Mouse (Mus musculus): Measurements from ENCODE around the gene Sytl3.

Sytl3 gene

DNA sequence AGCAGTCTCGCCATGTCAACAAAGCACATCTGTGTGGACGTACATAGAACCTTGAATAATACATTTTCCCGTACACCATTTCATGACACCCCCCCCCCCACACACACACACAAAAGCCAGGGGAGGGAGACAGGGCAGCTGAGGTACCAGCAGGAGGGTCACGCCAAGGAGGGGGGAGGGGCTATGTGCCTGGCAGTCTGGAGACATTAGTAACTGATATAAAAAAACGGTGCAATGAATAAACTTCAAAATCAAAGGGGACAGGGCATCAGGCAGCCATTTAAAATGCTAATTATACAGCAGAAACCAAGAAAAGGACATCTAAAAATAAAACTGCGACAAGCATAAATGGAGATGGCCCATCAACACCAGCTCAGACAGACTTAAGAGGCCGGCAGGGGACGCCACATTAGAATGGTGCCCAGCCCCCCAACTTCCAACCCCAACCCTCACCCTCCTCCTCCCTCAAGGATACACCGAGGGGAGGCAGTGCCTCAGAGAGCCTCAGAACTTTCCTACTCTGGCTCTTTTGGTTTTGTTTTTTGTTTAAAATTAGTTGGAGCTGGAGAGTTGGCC lies 100.9 kb downstream of the Sytl3 start:
- no peak for DNase-seq

DNA sequence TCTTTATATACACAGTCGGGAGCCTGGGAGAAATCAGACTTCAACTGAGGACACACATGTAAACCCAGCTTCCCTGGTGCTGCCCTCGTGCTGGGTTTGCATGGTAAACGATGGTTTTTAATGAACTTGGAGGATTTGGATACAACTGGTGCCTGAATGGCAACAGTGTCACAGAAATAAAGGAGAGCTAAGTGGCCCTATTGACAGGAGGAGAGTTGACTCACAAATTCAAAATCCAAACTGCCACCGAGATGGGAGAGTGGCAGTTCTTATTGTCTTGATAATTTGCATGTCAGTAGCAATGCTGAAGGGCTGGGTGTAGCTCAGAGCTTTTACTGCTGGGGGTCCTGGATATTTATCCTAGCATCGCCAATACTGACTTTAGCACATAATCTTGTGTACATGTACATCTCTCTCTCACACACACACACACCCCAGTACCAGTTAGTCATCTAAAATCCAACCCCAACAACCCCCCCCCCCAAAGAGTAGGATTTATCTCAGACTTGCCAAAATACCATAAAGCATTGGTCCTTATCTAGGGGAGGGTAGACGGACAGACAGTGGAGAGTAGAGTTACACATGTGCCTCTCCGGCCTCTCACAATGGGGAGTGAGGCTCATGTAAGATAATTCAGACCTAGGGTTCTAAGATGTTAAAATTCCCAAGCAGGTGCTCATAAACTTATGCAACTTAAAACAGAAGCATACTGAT lies 104.8 kb downstream of the Sytl3 start:
- DNase-seq: no peak

DNA sequence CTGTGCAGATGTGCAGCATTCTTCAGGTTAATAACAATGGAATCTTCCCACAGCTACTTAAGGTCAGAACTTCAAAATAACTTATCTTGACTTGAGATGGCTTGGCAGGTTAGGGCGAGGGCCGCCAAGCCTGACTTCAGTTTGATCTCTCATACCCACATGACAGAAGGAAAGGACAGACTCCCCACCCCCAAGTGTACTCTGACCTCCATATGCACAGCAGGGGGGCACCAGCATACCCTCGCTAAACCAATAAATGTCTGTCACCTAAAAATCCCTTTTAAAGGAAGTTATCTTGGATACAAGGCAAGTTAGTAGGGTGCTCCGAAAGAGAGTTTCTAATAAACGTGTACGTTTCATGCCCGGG lies 105.3 kb downstream of the Sytl3 start:
- no peak for DNase-seq

DNA sequence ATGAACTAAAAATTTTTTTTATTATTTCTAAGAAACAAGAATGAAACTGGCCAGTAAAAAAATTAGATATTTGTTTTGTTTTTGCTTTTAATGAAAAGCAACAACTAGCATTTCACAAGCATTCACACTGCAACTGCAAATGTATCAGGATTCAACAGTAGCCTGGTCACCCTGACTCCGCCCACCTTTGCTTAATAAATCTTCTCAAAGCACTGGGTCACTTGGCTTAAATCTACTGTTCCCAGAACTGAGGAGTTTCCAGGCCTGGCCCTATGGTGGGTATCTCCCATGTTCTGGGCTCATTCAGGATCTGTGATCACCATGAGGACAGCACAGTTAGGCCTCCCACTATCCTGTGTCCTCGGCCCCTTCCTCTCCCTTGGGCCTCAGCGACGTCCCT lies 105.8 kb downstream of the Sytl3 start:
- peak in 1 of 2 experiments; percentile 61 for DNase-seq

DNA sequence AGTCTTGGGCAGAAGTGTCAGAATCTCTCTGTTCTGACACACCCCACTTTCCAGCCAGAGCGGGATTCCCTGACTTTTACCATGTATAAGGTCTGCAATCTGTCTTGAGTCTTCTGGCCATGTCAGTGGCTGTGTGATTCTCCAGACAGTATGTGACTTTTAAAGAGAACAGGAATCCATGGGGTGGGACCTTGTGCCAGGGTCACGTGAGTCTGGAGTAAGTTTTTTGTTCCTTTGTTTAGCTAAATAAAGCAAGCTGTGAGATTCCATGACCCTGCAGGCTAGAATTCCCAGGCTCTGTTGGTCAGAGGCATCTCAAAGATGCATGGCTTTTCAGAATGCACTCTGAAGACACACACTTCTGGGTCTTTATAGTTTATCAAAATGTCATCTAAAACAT lies 107.0 kb downstream of the Sytl3 start:
- DNase-seq: no peak

DNA sequence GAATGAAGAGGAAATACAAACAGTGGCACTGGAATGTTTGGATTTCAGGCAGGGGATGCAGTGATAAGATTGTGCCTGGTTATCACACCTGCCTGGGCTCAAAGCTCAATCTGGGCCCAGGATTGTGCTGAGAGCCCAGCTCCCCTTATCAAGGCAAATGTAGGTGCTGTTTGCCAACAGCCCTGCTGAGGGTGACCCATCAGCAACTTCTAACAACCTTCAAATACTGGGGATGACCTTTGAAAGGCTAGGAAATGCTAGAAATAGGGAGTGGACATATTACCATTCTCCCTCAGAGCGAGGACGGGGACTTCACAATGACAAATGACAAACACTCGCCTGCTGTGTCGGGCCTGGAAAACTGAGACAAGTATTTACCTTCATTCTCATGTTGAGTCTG lies 107.9 kb downstream of the Sytl3 start:
- no peak for DNase-seq

DNA sequence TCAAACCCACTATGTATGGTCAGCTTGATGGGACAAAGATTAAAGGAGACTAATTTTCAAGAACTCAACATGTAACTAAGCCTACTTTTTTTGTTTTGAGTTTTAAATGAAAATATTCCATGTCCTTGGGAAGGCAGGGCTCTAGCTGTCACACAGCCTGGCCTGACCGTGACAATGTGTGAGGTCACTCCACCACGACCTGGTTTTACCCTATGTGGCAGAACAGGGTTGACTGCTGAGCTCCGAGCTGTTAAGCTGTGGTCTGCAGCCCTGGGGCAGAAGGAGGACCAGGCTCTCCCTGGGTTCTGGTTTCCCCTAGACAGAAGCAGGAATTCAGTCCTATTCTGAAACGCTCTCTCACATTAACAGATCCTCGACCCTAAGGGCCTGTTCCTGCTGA lies 108.9 kb downstream of the Sytl3 start:
- no peak for DNase-seq

DNA sequence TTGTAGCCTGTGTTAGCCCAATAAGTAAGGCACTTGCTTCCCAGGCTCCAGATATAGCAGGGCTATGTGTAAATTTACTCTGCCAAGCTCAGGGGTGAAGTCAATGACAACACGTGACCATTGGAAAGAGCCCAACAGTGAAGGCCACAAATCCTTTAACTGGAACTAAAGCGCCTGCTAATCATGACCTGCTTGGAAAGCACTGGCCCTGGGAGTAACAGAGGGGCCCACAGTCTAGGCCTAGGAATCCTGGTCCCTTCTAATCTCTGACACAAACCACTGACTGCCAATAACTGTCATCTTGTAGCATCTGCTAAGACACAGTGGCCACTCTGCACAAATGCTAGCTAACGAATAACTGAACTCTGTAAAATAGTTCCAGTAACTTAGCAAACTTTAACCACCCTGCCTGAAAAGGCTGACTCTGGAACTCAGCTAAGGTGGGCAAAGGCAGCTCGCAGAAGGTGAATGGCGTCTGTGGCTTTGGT lies 109.5 kb downstream of the Sytl3 start:
- peak; percentile 75 to 85 for DNase-seq

DNA sequence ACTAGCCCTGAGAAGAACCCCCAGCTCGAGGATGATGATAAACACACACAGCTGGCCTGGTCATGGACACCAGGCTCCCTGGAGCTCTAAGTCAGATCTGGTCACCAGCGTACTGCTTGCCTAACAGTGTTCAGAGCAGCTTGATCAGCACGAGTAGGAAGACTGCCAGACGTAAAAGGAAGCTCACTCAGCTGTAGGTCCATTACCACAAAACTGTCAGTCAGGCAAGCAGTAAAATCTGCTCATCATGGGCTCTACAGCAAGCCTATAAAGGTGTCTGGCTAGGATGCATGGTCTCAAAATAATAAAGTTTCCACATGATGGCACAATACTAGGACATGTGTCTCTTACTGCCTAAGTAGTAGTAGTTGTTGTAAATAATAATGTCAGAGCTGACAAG lies 110.7 kb downstream of the Sytl3 start:
- no peak for DNase-seq

DNA sequence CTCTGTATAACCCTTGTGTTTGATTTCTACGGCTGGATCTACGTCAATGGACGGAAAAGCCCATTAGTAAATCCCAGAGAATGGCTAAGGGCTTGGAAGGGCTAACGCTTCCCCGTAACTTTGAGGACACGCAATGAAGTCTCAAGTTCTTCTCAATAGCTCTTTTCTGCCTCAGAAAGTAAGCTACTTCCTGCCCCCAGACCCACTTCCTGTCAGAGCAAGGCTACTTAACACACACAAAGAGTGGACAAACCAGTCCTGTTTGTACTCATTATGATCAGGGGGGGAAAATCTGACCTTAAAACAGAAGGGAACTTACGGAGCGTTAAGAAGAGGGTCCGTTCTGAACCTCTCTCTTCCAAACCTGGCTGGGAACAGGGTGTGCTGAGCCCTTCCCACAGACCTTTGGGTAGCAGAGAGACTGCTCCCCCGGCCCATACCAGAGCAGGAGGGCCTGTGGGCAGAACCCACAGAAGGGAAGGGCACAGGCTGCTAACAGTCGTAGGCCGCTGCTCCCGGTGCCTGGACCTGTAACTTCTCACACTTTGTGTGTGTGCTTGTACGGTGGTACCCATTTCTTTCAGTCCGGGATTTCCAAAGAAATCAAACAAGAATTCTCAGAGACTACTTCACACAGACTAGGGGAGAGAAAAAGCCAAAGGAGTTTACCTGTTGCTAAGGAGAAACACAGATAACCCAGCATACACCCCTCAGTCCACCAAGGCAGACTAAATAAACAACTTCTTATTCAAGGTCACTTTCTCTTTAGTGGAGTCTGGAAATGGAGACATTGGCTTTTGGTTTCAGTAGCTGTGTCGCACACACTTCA lies 113.0 kb downstream of the Sytl3 start:
- no peak for DNase-seq

DNA sequence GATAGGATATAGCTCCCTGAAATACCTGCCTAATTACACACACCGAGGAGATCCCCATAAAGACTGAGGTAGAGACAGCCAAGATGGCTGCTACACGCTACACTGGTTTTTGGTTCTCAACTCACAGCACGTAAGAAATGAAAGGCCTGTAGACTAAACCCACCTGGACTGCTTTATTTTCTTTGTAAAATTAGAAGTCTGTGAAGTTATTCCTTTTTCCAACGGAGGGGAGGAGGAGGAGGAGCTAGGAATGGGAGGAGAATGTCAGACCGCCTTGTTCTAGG lies 113.5 kb downstream of the Sytl3 start:
- no peak for DNase-seq

DNA sequence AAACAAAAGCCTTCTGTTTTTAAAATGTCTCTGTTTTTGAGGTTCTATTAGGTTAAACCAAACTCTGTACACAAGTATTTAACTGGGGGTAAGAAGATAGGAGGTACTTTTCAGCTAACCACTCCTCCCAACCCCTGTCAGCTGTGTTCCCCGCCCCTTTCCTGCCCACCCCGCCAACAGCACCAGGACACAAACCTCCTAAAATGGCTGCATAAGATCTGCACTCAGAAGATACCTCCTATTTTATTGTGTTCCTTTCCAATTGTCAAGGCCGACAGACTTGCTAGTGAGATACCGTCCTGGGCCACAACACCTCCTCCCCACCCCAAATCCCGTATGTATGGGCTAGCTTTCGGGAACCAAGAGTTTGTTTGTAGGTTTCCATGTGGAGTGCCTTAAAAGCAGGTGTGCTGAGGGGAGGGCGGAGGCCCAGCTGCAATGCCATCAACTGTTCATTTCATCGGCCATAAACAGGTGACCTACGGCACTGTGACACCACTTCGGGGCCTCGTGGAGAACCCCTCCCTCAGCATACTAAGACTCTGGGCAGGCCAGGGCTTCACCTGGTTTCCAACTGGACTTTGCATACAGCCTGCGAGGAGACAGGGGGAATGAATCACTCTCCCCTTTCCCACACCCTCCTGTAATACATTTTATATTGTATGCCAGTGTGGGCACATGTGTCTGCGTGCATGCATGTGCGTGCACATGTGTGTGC lies 114.5 kb downstream of the Sytl3 start:
- no peak for DNase-seq

DNA sequence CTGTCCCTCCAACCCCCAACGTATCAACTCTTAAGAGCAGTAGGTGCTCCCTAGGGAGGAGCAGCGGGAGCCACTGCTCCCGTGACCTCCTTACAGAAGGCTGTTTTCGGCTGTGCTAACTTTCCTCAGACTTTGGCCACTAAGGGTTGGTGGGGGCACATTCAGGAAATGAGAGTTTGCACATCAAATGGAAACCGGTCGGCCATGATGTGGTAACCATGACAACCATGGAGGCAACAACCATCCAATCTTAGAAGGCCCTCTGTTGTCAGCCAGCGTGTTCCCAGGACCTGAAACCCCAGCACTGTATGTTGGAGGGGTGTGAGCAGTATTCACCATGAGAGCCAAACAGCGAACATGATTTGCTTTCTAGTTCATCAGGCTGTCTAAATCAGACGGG lies 116.3 kb downstream of the Sytl3 start:
- no peak for DNase-seq

DNA sequence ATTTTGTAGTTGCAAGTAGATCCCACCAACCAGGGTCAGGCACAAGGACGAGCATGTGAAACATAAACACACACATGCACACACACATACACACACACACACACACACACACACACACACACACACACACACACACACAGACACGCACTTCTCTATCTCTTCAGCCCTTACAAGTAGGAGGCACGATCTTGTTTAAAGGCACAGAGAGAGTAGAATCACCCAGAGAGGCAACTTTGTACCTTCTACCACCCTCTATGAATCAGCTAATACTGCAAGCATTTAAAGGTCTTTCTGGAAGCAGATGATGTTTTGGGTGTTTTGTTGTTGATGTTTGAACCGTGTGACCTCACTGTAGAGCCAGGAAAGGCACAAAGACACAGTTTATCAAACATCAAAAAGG lies 116.8 kb downstream of the Sytl3 start:
- DNase-seq: no peak

DNA sequence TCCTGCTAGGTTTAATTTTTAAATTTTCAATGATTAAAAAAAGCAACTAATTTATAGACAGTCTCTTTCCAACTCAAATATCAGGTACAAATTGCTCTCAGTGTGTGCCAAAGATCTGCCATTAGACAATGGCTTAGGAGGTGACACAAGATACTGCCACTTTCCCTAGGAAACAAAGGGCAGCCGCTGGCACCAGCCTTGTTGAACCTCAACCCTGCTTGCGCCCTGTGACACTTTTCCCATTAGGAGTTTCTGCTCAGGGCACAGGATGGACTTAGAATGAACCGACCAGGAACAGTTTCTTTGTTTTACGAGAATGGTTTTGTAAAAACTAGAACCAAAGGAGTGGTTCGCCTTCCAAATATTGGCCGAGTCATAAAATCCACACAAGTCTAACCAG lies 117.2 kb downstream of the Sytl3 start:
- no peak for DNase-seq

DNA sequence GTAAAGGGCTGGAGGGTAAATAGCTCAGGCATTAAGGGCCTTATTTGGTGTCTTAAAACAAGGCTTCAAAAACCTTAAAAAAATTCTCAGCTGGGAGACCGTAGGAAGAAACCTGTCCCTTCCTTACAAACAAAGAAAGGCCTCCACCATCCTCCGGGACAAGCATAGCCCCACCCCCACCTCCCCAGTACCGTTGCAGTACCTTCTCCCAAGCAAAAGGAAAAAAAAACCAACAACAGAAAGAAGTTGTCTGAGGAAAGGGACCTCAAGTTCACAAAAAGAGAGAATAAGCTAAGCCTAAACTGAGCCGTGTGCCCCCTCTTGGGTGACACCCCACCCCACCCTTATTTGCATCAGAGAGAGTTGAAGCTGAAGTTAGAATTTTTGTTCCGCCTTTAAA lies 117.7 kb downstream of the Sytl3 start:
- DNase-seq: no peak

DNA sequence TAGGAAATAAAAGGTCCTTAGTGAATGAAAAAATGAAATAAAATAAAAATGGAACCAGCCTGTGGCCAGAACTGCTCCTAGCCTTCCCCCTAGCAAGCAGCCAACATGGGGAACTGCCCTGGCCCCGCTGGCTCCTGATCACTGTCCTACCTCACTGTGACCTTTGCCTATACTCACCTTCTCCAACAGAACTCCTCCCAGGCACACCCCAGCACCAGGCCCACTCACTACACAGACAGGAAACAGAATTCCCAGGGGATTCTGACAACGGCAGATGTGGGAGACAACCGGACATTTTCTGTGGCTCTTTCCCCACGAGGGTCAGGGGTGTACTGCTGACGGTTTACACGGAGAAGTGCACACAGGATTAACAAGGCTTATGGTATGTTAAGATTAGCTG lies 118.2 kb downstream of the Sytl3 start:
- no peak for DNase-seq

DNA sequence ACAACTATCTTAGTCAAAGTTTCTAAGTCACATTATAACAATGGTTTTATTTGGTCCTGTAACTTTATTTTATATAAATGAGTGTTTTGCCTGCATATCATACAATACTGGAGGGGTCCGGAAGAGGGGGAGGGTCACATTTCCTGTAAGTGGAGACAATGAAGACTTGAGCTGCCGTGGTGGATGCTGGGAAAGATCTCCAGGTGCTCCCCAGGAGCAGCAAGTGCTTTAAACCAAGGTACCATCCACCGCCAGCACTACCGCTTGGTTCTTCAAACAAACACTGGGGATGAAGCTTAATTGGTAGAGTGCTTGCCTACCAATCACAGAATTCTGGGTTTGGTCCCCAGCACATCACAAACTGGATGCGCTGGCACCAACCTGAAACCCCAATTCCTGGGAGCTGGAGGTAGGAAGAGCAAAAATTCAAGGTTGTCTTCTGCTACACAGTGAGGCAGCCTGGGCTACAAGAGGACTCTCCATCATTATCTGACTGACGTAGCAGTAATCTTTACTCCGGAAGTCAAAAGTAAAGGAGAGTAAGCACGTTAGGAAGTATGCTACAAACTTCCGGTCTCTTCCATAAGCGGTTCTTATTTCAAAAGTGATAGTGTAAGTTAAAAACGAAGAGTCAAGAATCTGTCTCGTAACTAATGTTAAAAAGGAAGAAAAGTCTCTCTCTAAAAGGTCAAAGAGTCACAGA lies 118.9 kb downstream of the Sytl3 start:
- DNase-seq: no peak

DNA sequence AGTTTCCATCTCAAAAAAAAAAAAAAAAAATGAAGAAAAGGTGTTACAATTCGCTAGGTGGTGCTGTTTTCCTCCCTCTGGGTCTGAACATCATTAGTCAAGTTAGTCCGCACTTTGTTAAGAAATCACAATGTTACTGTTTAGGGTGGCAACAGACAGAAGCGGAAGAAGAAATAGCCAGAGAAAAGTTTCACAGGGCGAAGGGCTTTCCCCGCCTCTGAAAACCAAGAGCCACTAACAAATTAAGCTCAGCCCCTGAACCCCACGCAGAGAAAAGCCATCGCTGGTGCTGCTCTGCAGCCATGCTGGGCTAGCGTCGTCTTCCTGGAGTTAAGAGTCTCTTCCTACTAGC lies 119.4 kb downstream of the Sytl3 start:
- peak; percentile 52 to 65 for DNase-seq

DNA sequence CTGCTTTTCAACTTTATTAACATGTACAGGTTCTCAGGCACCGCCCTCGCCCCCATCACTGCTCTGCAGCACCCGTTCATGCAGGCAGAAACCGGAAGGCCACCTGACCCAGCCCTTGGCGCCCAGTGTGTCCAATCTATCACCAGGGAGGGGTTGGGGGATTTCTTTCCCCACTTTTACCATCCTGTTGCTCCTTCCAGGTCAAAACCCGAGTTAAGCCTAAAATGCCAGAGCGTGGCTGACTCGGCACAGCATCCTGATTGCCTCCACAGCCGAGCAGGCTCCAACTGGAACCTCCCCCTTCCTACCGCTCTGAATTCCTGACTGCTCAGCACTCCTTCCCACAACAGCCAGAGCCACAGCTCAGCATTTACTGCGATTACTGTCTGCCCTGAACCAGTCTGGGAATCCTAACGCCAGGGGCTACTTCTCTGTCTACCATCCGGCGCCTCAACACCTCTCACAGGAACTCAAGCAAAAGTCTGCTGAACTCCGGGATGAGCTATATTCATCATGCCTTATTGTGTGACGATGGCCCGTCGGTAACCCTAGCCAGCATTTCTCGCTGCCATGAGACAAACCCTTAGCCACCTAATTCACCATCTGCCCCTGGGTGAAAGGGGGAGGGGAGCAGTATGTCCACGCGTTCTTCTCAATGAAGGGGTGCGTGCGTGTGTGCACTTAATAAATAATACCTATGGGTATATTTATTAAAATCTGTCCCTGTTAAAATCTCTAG lies 120.0 kb downstream of the Sytl3 start:
- peak; percentile 70 to 73 for DNase-seq

DNA sequence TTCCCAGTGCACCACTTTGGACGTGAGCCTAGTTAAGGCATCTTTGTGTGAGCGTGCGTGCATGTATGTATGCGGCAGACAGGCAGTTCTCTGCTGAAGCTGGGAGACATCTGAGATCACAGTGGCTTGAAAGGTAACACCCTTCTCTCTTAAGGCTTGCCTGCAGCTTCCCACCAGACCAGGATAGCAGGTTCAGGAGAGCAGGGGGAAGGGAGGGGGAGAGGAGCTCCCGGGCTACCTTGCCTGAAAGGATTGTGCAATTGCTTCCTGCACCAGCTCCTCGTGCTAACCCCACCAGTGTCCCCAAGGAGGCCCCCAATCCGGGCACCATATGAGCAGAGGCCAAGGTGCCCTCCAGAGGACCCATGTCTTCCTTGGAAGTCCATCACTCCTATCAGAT lies 120.7 kb downstream of the Sytl3 start:
- DNase-seq: no peak

DNA sequence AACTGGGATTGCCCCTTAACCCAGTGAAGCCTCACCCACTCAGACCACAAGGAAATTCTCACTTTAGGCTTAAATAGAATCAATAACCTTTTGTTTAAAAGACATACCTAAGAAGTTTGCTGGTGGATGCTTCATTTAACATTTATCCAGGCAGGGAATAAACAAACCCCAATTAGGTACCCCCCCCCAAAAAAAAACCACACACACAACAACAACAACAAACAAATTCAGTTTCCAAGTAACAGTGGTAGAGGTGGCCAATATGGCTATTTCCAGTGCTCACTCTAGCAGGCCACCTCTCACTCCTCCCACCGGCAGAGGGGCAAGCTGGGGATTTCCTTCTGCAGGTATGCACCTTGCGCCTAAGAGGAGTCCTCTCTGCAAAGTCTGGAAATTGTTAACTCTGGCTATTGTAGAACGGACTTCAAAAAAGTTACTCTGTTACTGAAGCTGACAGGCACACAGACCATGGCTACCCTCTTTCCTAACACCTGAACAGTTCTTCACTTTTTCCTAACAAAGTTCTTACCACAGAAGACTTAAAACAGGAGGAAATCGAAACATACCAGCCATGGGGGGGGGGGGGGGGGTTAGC lies 121.7 kb downstream of the Sytl3 start:
- no peak for DNase-seq
